Mouse (Mus musculus) CD4-positive naive resting alpha-beta T cell, adult 57 days (primary cell): Measurements from ENCODE around the gene Esp38. TPM values are rescaled to one million over a fixed set of nuclear protein-coding genes. Genes with fewer than 3 reads are reported as not detected.

Experiments used
- total RNA-seq: library from RNA; stranded (reverse); gene quantifications from one replicate; pipeline ENCODE4 v1.2.4, GENCODE M21; 2023

Esp38 gene
- total RNA-seq, result not detected

GRCm38 (mm10) chr17:39950220-39950619 is at the start of gene Esp38:
Gene Esp38, plus strand, starts transcription at chr17:39950520.

Other genes starting within 250 kb of the Esp38 start
- gene AC192777.2, start 144.9 kb downstream of the Esp38 start, total RNA-seq, result not detected